In the genomic region with DNA sequence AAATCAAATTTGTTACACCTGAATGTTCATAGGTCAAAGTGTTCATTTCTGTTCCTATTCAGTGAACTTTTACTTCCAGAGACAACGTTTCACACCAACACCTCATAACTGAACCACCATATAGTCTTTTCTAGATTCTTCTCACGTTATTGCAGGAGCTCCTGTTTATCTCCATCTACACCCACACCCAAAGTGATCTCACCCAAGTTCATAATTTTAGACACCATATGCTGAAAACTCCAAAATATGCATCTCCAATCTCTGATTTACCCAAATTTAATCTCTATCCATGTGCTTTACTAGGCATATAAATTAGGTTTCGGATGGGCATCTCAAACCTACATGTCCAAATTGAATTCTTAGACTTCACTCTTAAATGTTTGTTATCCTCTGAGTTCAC, we compare ENCODE assay signal across 27 mouse cellular contexts. TPM values are rescaled to one million over a fixed set of nuclear protein-coding genes. Genes with fewer than 3 reads are reported as not detected.
DNase-seq lines count a peak whose midpoint lies in the region; ATAC-seq lines count a peak whose summit lies in the region.
"Had no signal": no experiment of that assay in that cellular context is flagged by ENCODE, and none has a peak within 500 bp of the region (broad histone marks: within the 10 kb centered on the region; RNA-seq: fewer than 3 reads in every experiment).

No protein-coding gene starts in this region.

- H3K4me1 ChIP-seq in liver, embryonic 11.5 days (replicated peaks; ENCODE audit: control insufficient read depth, insufficient read depth, low read length) = no peaks in the 10 kb centered on the region

- H3K27me3 ChIP-seq in liver, embryonic 11.5 days (replicated peaks; ENCODE audit: control insufficient read depth, insufficient read depth, low read length) = no peaks in the 10 kb centered on the region
- H3K27me3 ChIP-seq: CH12.LX, Patski had no signal

- no peak overlapping the region for H3K27ac ChIP-seq in liver, embryonic 11.5 days (ENCODE audit: low read depth, low read length)

- intact Hi-C loops in left cerebral cortex, postnatal 4 days (cut with DNase I) = no loop called here

- H3K36me3 ChIP-seq in liver, embryonic 11.5 days (ENCODE audit: control insufficient read depth, insufficient read depth, low read length) = no peaks in the 10 kb centered on the region
- H3K36me3 ChIP-seq: G1E had no signal

- H3K4me2 ChIP-seq in liver, embryonic 11.5 days = no peak overlapping the region

- peak; percentile 82 for ATAC-seq in frontal cortex, adult (ENCODE audit: low TSS enrichment)
- ATAC-seq in liver, embryonic 11.5 days (replicated peaks; ENCODE audit: low FRiP score) = no peak
- ATAC-seq: activated CD4-positive, CD25-positive, alpha-beta regulatory T cell, adult 4 months; CD4-positive, CD25-positive, alpha-beta regulatory T cell, adult 4 months; Patski had no signal

- H3K4me3 ChIP-seq in liver, embryonic 11.5 days (ENCODE audit: low read depth, low read length) = no peak overlapping the region

- no peak for DNase-seq in frontal cortex, postnatal 14 days (ENCODE audit: low spot score in 2 of 2)
- peak; percentile 7 for DNase-seq in left cerebral cortex, adult 11 months (ENCODE audit: low spot score)
- DNase-seq in left cerebral cortex, postnatal 4 days = no peak
- peak; percentile 57 for DNase-seq in brain, adult 2 months (ENCODE audit: low read depth, low spot score)
- DNase-seq in telencephalon, adult 2 months (ENCODE audit: low read depth, low spot score) = peak; percentile 52
- no peak for DNase-seq in liver, embryonic 11.5 days (ENCODE audit: low spot score)
- no peak for DNase-seq in adrenal gland, postnatal 4 days (ENCODE audit: low spot score in 2 of 2)
- DNase-seq: adrenal gland, adult 2 months; adrenal gland, adult 8-10 months; adrenal gland, postnatal 10 days; adrenal gland, postnatal 14 days; adrenal gland, postnatal 25 days; adrenal gland, postnatal 36 days; B cell, adult 2 months; cerebellum, adult 11 months; cerebellum, adult 11-12 months; cerebellum, adult 18-20 months; cerebellum, adult 2 months had no signal

- no peak overlapping the region for H3K9ac ChIP-seq in liver, embryonic 11.5 days (ENCODE audit: low read depth, low read length)

- no peaks in the 10 kb centered on the region for H3K9me3 ChIP-seq in liver, embryonic 11.5 days (ENCODE audit: control insufficient read depth, low read length)
- H3K9me3 ChIP-seq: G1E had no signal

- WGBS in liver, embryonic 11.5 days = 75% methylated on average over 3 of the region's 3 CpGs

RNA-seq across cellular contexts. Expression of a gene that starts 13.4 kb away (rescaled TPM):
- 10 to 100 TPM; 30.1 to 35.4 TPM for total RNA-seq in left cerebral cortex, postnatal 4 days (2021)
- 0.06 and 0.10 TPM in 2 replicates for polyA plus RNA-seq in liver, embryonic 11.5 days (2014; fragmentation: Nextera tagmentation; extraction: Ambion mirVana)
- total RNA-seq in adrenal gland, postnatal 4 days (2021) = under 1 TPM; 0.22 to 0.40 TPM
- total RNA-seq: ES-E14, MEL had no signal
- polyA plus RNA-seq: adrenal gland, adult 2 months; C2C12; CD4-positive, CD25-positive, alpha-beta regulatory T cell, adult 4 months; G1E; Patski had no signal

Comparison
In these comparisons a context has a peak if more than half of its experiments do, and no peak if none do; other contexts are left out.
1. DNase-seq: peak in left cerebral cortex, adult 11 months (single experiment), brain, adult 2 months (single experiment) and telencephalon, adult 2 months (single experiment); none in frontal cortex, postnatal 14 days (0 of 2), left cerebral cortex, postnatal 4 days (single experiment), liver, embryonic 11.5 days (single experiment) and adrenal gland, postnatal 4 days (0 of 2).
2. RNA of a gene that starts 13.4 kb away (total RNA-seq): 30.1 to 35.4 TPM in left cerebral cortex, postnatal 4 days; 0.22 to 0.40 TPM in adrenal gland, postnatal 4 days; every median in the first group is over 10 times any median in the second.